Mouse (Mus musculus) liver, adult 2 months (tissue): Measurements from ENCODE around the gene Sec62. TPM values are rescaled to one million over a fixed set of nuclear protein-coding genes. Genes with fewer than 3 reads are reported as not detected.
A peak's percentile ranks its signal among the peaks of the same experiment; 100 is the strongest.

ENCODE experiments used
- DNase-seq: peaks from one replicate; pipeline ENCODE4 v3.0.0-alpha.2; 2011; ENCODE audit warnings: low read depth, low spot score; ENCODE audit errors: extremely low read depth
- H3K27ac ChIP-seq: fragments of 200-500 bp; replicated peaks from 2 replicates; pipeline ENCODE4 v1.5.1; 2012; ENCODE audit warnings: low read depth, mild to moderate bottlenecking, control low read depth, inconsistent platforms, low read length; ENCODE audit not compliant: insufficient read depth
- H3K27me3 ChIP-seq: fragments of 200-500 bp; 2 replicates; pipeline ENCODE4 v1.6.1; 2012; ENCODE audit warnings: mild to moderate bottlenecking, moderate library complexity, low read length, inconsistent platforms; ENCODE audit not compliant: control insufficient read depth, insufficient read depth
- H3K36me3 ChIP-seq: fragments of 200-500 bp; 2 replicates; pipeline ENCODE4 v1.6.1; 2012; ENCODE audit warnings: low read length, inconsistent platforms; ENCODE audit not compliant: control insufficient read depth, insufficient read depth
- H3K4me1 ChIP-seq: fragments of 200-500 bp; 2 replicates; pipeline ENCODE4 v1.6.1; 2011; ENCODE audit warnings: low read length; ENCODE audit not compliant: control insufficient read depth, insufficient read depth
- H3K4me3 ChIP-seq: fragments of 200-500 bp; 2 replicates; pipeline ENCODE4 v1.5.1; 2011; ENCODE audit warnings: low read depth, mild to moderate bottlenecking, control low read depth, low read length, moderate library complexity; ENCODE audit not compliant: insufficient read depth
- H3K79me2 ChIP-seq: fragments of 200-500 bp; 2 replicates; pipeline ENCODE4 v1.6.1; 2012; ENCODE audit warnings: inconsistent platforms, mild to moderate bottlenecking, low read length, moderate library complexity; ENCODE audit not compliant: control insufficient read depth, insufficient read depth
- H3K9ac ChIP-seq: fragments of 200-500 bp; 2 replicates; pipeline ENCODE4 v1.6.1; 2012; ENCODE audit warnings: low read depth, mild to moderate bottlenecking, control low read depth, inconsistent platforms, low read length
- CTCF ChIP-seq: fragments of 200-500 bp; IDR thresholded peaks from 2 replicates; pipeline ENCODE4 v1.5.1; 2011; ENCODE audit warnings: low read depth, low read length, control low read depth
- POLR2A ChIP-seq: fragments of 200-500 bp; IDR thresholded peaks from 2 replicates; pipeline ENCODE4 v1.6.1; 2011; ENCODE audit warnings: low read length, control low read depth; ENCODE audit not compliant: insufficient read depth; ENCODE audit errors: extremely low read depth
- WGBS: fragments of 180-500 bp; shearing (Covaris S2); methylation state at CpG from one replicate; pipeline ENCODE4 v1.1.7; 2018; 5-methylcytosine and 5-hydroxymethylcytosine counted together
- polyA plus RNA-seq: library from polyadenylated mRNA; depleted of rRNA; stranded (reverse); fragments of >200 nt; gene quantifications from 2 replicates; pipeline ENCODE4 v1.2.3, GENCODE M21; 2012; rRNA removed
- total RNA-seq: library from RNA; depleted of rRNA; stranded (reverse); fragments of >200 nt; gene quantifications from 2 replicates; pipeline ENCODE4 v1.2.3, GENCODE M21; 2014; rRNA removed

Gene Sec62
- total RNA-seq = 56.6 and 77.5 TPM in 2 replicates
- polyA plus RNA-seq = 16.3 and 19.2 TPM in 2 replicates

DNA sequence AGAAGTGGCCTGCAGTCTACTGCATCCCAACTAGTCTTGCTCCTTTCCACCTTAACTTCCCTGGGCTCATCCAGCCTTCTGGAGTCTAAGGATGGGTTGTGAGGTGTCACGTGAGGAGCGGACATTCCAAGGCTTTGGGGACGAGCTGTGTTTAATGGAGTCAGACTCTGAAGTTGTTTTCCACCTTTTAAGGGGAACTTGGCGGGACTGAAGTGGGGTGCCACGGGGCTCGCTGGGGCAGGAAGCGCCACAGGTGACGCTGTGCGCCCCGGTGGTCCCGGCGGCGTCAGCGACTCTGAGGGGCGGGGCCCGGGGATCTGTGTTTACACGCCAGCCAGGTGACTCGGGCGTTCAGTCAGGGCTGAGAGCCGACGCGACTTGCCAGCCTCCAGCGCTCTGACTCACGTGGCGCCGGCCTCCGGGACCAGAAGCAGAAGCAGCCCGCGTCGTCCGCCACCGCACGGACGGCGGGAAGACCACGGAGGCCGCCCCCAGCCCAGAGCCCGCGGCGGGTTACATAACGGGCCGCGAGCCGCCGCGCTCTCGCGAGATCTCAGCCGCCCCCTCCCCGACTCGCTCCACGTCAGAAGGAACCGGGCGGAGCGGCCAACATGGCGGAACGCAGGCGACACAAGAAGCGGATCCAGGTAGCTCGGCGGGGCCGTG lies at the start of gene Sec62:
Sec62 (plus strand) TSS at position 139 of the 666 bp plus-strand sequence.
- Histone ChIP-seq H3K9ac (peak within 1 kb of the TSS; percentile 99), H3K79me2 (peaks cover 16% of the 10 kb centered on the region; the same call in 1 of the 2 replicates), H3K27me3 (no peaks in the 10 kb centered on the region), H3K4me3 (peak within 1 kb of the TSS; percentile 92), H3K36me3 (no peaks in the 10 kb centered on the region), H3K27ac (peak within 1 kb of the TSS; percentile 98), H3K4me1 (peaks cover 7% of the 10 kb centered on the region)
- DNase-seq = peak; percentile 64
- TF ChIP-seq POLR2A (peak; percentile 91; the same call in 1 of the 2 replicates), CTCF (no peak)
- WGBS = under 1% methylated on average over 61 of the region's 62 CpGs

DNA sequence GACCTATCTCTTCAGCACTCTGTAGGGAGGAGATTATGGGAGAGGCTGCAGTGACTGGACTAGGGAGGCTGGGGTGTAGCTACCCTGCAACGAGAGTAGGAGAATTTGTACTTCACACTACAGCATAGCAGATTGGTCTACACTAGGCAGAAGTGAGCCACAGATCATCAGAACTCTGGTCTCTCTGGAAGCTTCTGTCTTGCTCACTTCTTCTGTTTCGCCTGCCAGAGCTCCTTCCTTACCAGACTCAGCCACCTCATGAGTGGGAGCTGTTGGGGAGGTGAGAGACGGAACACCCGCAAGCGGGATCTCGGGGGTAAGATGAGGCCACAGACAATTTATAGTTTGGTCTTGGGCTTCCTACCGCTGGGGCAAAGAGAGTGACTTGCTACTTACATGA lies 49.8 kb upstream of the Sec62 start:
- DNase-seq = no peak
- Histone ChIP-seq H3K27ac (no peak overlapping the region), H3K79me2 (no peaks in the 10 kb centered on the region), H3K9ac (no peak overlapping the region), H3K4me1 (no peaks in the 10 kb centered on the region), H3K27me3 (no peaks in the 10 kb centered on the region), H3K36me3 (no peaks in the 10 kb centered on the region), H3K4me3 (no peak overlapping the region)
- 94% methylated on average over 7 of the region's 7 CpGs for WGBS
- no peak for TF ChIP-seq POLR2A

DNA sequence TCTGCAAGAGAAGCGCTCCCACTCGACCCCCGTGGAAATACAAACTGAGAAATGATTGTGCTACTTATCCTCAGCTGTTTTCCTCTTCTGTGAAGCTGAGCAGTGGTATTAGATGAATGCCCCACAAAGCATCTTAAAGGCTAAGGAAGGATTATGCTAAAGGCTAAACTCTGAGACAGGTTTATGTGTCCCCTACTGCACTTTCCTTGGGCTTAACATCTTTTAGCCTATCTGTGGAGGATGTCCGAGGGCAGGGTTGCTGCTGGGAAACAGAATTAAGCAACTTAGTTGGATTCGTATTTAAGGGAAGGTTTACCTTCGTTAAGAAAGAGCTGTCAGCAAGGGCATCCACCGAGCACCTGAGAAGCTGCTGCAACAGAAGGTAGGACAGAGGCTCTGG lies 46.7 kb upstream of the Sec62 start, which contains the start of gene Samd7:
Samd7 (plus strand) TSS at position 288 of the 400 bp plus-strand sequence.
- Histone ChIP-seq H3K9ac (no peak within 1 kb of the TSS), H3K79me2 (no peaks in the 10 kb centered on the region), H3K36me3 (no peaks in the 10 kb centered on the region), H3K27ac (no peak within 1 kb of the TSS), H3K4me3 (no peak within 1 kb of the TSS), H3K27me3 (no peaks in the 10 kb centered on the region), H3K4me1 (no peaks in the 10 kb centered on the region)
- DNase-seq = no peak
- WGBS = 82% methylated on average over 7 of the region's 7 CpGs
- TF ChIP-seq POLR2A (no peak), CTCF (no peak)

DNA sequence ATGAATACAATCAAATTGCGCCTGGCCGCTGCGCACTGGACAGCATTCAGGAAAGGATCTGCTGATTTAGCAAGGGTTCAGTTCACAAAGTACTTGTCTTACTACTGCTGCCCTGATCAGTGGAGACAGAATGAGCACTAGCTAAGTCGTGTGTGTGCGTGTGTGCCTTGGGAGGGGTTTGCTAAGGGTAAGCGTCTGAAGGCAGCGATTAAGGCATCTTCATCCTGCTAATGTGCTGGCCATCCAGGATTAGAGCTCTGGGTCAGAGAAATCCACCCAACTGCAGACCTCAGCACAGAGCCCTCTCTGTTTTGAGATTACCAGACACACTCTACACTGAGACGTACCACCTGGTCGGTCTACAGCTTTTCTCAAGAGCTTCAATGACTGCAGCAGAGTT lies 44.4 kb upstream of the Sec62 start:
- DNase-seq = no peak
- H3K27ac ChIP-seq = no peak overlapping the region
- no peak overlapping the region for H3K4me3 ChIP-seq
- no peaks in the 10 kb centered on the region for H3K4me1 ChIP-seq
- no peak overlapping the region for H3K9ac ChIP-seq
- no peaks in the 10 kb centered on the region for H3K36me3 ChIP-seq
- no peaks in the 10 kb centered on the region for H3K79me2 ChIP-seq
- H3K27me3 ChIP-seq = no peaks in the 10 kb centered on the region
- WGBS = 91% methylated on average over 9 of the region's 9 CpGs
- no peak for TF ChIP-seq CTCF
- TF ChIP-seq POLR2A = no peak

DNA sequence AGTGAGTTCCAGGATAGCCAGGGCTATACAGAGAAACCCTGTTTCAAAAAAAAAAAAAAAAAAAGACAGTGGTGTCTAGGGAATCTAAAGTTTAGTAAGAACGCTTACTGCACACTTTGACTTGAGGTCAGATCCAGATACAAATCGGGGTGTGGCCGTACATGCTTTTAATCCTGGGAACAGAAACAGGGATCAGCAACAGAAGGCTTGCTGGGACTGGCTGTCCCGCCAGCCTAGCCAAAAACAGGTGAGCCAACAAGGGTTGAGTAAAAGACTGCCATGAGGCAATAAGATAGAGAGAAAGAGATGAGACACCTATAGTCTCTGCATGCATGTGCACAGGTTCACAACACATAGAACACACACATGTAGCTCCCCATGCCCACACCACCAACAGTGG lies 38.0 kb upstream of the Sec62 start:
- Histone ChIP-seq H3K27me3 (no peaks in the 10 kb centered on the region), H3K9ac (no peak overlapping the region), H3K4me3 (no peak overlapping the region), H3K27ac (no peak overlapping the region), H3K79me2 (no peaks in the 10 kb centered on the region), H3K36me3 (no peaks in the 10 kb centered on the region), H3K4me1 (no peaks in the 10 kb centered on the region)
- TF ChIP-seq CTCF (no peak), POLR2A (no peak)
- WGBS = 95% methylated on average over 4 of the region's 4 CpGs
- no peak for DNase-seq

DNA sequence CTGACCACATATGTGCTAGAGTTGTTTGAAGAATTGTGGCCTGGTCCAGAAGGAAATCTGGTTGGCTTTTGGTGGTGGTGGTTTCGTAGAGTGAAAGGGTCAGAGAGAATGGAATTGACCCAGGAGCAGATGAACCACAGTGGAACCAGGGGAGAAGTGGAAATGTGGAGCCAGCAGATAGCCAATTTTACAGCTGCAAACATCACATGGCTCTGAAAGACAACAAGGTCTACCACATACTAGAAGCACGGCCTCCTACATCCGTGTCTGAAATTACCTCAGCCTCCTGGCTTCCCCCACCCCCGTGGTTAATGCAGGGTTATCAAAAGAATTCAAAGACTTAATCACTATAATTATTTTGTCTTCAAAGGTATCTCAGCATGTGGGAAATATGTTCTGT lies 27.8 kb upstream of the Sec62 start:
- Histone ChIP-seq H3K79me2 (no peaks in the 10 kb centered on the region), H3K27me3 (no peaks in the 10 kb centered on the region), H3K4me3 (no peak overlapping the region), H3K9ac (no peak overlapping the region), H3K4me1 (no peaks in the 10 kb centered on the region), H3K27ac (no peak overlapping the region), H3K36me3 (no peaks in the 10 kb centered on the region)
- TF ChIP-seq CTCF (no peak), POLR2A (no peak)
- WGBS = 94% methylated on average over 4 of the region's 4 CpGs
- no peak for DNase-seq
